Mouse (Mus musculus) E14TG2a.4 (cell line): ENCODE results near the gene Lgals12.

Experiments used
- CTCF ChIP-seq: conservative IDR thresholded peaks from 2 replicates; pipeline ENCODE4 v1.5.1; 2014; ENCODE audit warnings: low read length
- NANOG ChIP-seq: IDR thresholded peaks from 2 replicates; pipeline ENCODE4 v1.6.1; 2014; ENCODE audit warnings: borderline replicate concordance, low read length, mixed read lengths
- POU5F1 ChIP-seq: IDR thresholded peaks from 2 replicates; pipeline ENCODE4 v1.6.1; 2014; ENCODE audit warnings: low read length, borderline replicate concordance

DNA sequence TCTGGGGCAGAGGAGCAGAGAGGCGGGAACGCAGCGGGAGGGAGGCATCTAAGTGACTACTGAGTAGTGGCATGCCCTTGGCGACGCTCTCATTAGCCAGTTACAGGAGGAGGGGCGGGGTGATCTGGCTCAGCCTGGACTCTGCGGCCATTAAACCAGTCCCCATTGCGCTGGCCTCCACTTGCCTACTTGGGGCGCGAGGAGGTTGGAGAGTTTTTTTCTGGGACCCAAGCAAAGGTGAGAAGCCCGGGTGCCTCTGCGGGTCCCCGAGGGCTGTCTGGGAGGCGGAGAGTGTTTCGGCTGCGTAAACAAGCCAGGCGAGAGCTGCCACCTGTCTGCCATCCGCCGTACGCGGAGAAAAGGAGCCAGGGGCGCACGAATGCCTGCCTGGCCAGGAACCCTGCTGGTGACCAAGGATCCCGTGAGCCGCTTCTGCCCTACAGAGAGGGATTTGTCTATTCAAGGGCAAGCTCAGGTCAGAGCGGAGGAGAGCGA lies 49.6 kb downstream of the Lgals12 start, which contains the start of gene Pla2g16:
- TF ChIP-seq CTCF (no peak), POU5F1 (no peak), NANOG (no peak)
